Mouse (Mus musculus): ENCODE measurements at regions not wholly inside any gene's neighbourhood (a gene's known extent, or its start where the extent isn't known, plus 50 kb on each side); places are given as distances from the start of the nearest gene placed in this dataset.

DNA sequence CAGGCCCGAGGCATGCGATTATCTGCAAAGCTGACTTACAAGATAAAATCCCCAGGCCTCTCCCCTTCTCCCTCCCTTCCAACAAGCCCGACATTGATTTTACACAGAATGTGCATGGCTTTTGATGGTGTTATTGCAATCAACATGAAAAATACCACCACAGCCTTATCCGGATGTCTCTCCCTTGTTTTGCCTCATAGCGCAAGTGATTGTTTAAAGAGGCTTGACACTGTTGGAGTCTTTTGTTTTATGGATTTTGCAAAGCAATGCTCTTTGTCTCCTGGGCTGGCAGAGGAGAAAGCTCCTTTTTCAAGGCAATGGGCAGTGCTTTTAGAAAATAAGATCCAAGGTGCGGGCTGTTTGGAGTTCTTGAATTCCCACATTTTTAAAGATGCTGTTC lies 165.3 kb downstream of the Tox3 start:
- no peak for TF ChIP-seq CTCF (IDR thresholded peaks at IDR 0.05; ENCODE audit: borderline replicate concordance, extremely low read depth, insufficient read depth, insufficient read length)
- TF ChIP-seq POLR2A (IDR thresholded peaks at IDR 0.05; ENCODE audit: borderline replicate concordance, extremely low read depth, insufficient read depth, insufficient read length, poor library complexity, severe bottlenecking), result no peak
